Mouse (Mus musculus): ENCODE data around the gene Hprt. TPM values are rescaled to one million over a fixed set of nuclear protein-coding genes. Genes with fewer than 3 reads are reported as not detected.
"Not testable (repeated sequence)": the region's sequence is repeated elsewhere in the genome, so short reads cannot be mapped to it uniquely, and the experiment has no call there.

Hprt gene
- total RNA-seq (2021) = 10 to 100 TPM; 28.2 to 32.2 TPM
- long read RNA-seq, experiment 1, partial matches to known transcripts = 0 of 3 reads
- long read RNA-seq, experiment 1, other reads (novel, unspliced or antisense) = 2 of 3 reads
- long read RNA-seq, experiment 2, transcript Hprt-201 (9 exons, 1,289 nt) = major isoform, 5 of 7 reads
- long read RNA-seq, experiment 2, partial matches to known transcripts = 0 of 7 reads
- long read RNA-seq, experiment 2, other reads (novel, unspliced or antisense) = 2 of 7 reads

- intact Hi-C loops (cut with DNase I; ENCODE audit: low total_unique reads) = no loop called here
- DNase-seq = peak; percentile 85
These were observed at the start of gene Hprt for GRCm38 (mm10) chrX:52987905-52988783. Gene Hprt, plus strand, starts transcription at chrX:52988137.

GRCm38 (mm10) chrX:52945509-52945908 is 42.4 kb upstream of the Hprt start:
- intact Hi-C loops (cut with DNase I; ENCODE audit: low total_unique reads) = no loop called here
- no peak for DNase-seq

- intact Hi-C loops (cut with DNase I; ENCODE audit: low total_unique reads) = no loop called here
- no peak for DNase-seq
These were observed 38.2 kb upstream of the Hprt start for GRCm38 (mm10) chrX:52949713-52950112.

GRCm38 (mm10) chrX:52956942-52957341 is 31.0 kb upstream of the Hprt start:
- intact Hi-C loops (cut with DNase I; ENCODE audit: low total_unique reads) = no loop called here
- DNase-seq = no peak

GRCm38 (mm10) chrX:52961559-52962110 is 26.3 kb upstream of the Hprt start:
- intact Hi-C loops (cut with DNase I; ENCODE audit: low total_unique reads) = no loop called here
- DNase-seq = no peak

GRCm38 (mm10) chrX:52965149-52965548 is 22.8 kb upstream of the Hprt start:
- intact Hi-C loops (cut with DNase I; ENCODE audit: low total_unique reads) = no loop called here
- DNase-seq = no peak

GRCm38 (mm10) chrX:52971211-52972006 is 16.5 kb upstream of the Hprt start:
- intact Hi-C loops (cut with DNase I; ENCODE audit: low total_unique reads) = no loop called here
- DNase-seq = no peak

- intact Hi-C loops (cut with DNase I; ENCODE audit: low total_unique reads) = no loop called here
- DNase-seq = no peak
These were observed 15.8 kb upstream of the Hprt start for GRCm38 (mm10) chrX:52972129-52972528.

- no peak for DNase-seq
- intact Hi-C loops (cut with DNase I; ENCODE audit: low total_unique reads) = no loop called here
These were observed 15.3 kb upstream of the Hprt start for GRCm38 (mm10) chrX:52972680-52973079.

- DNase-seq = no peak
- intact Hi-C loops (cut with DNase I; ENCODE audit: low total_unique reads) = no loop called here
These were observed 9.4 kb upstream of the Hprt start for GRCm38 (mm10) chrX:52978576-52978975.

GRCm38 (mm10) chrX:52981378-52981777 is 6.6 kb upstream of the Hprt start:
- intact Hi-C loops (cut with DNase I; ENCODE audit: low total_unique reads) = no loop called here
- no peak for DNase-seq

GRCm38 (mm10) chrX:52994726-52995125 is 6.8 kb downstream of the Hprt start:
- intact Hi-C loops (cut with DNase I; ENCODE audit: low total_unique reads); DNase-seq: not testable (repeated sequence)

GRCm38 (mm10) chrX:53004887-53005286 is 16.9 kb downstream of the Hprt start:
- not testable (repeated sequence) for DNase-seq
- intact Hi-C loops (cut with DNase I; ENCODE audit: low total_unique reads) = loop anchor here (10.0 kb wide), 1 partner anchor 330 kb away; no protein-coding TSS in a partner anchor

GRCm38 (mm10) chrX:53006062-53006461 is 18.1 kb downstream of the Hprt start:
- intact Hi-C loops (cut with DNase I; ENCODE audit: low total_unique reads) = loop anchor here (10.0 kb wide), 1 partner anchor 329 kb away; no protein-coding TSS in a partner anchor
- DNase-seq = no peak

GRCm38 (mm10) chrX:53015549-53015948 is 27.6 kb downstream of the Hprt start:
- intact Hi-C loops (cut with DNase I; ENCODE audit: low total_unique reads) = loop anchor here (10.0 kb wide), 1 partner anchor 239 kb away; no protein-coding TSS in a partner anchor
- no peak for DNase-seq

GRCm38 (mm10) chrX:53023021-53023420 is 35.1 kb downstream of the Hprt start:
- intact Hi-C loops (cut with DNase I; ENCODE audit: low total_unique reads) = no loop called here
- no peak for DNase-seq

- DNase-seq = peak; percentile 9
- intact Hi-C loops (cut with DNase I; ENCODE audit: low total_unique reads) = not testable (repeated sequence)
These were observed 36.3 kb downstream of the Hprt start for GRCm38 (mm10) chrX:53024268-53024667.

GRCm38 (mm10) chrX:53025471-53026223 is 37.7 kb downstream of the Hprt start:
- intact Hi-C loops (cut with DNase I; ENCODE audit: low total_unique reads) = no loop called here
- no peak for DNase-seq

- intact Hi-C loops (cut with DNase I; ENCODE audit: low total_unique reads) = no loop called here
- DNase-seq = no peak
These were observed 41.6 kb downstream of the Hprt start for GRCm38 (mm10) chrX:53029559-53029958.
